Mouse (Mus musculus): Measurements from ENCODE around the gene Syne2. TPM values are rescaled to one million over a fixed set of nuclear protein-coding genes. Genes with fewer than 3 reads are reported as not detected.

The Syne2 gene
- total and polyA plus RNA-seq, 3 experiments: 3.9 to 7.5 (median 4.9) TPM

DNA sequence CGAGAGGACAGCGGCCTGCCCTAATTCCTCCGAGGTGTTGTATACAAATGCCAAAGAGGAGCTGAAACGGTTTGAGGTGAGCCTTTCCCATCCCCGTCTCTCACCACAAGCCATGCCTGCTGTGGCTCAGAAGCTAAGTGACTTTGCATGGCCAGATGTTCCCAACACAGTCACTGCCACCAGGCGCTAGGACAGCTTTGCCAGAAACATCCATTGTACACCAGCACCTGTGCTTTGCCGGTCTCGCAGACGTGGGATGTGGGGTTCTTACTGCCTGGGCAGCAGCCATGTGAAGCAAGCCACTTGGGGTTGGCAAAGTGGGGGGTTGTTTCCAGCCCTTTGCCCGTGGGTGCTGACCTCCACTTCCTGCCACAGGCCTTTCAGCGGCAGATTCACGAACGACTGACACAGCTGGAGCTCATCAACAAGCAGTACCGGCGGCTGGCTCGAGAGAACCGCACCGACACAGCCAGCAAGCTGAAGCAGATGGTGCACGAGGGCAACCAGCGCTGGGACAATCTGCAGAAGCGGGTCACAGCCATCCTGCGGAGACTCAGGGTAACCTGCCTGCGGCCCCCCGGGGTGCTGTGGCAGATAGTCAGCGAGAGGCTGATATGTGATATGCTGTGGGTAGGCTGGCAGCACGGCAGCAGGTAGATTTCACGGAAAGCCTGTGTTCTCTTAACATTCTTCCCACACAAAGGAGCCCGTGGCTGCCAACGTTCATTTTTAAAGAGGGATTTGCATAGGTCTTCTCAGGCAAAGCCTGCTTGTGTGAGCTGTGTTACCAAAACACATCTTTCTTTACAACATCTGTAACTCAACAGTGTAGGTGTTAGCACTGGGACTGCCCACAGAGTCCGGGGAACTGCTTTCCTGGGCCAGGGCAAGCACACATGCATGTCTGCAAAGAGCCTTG lies 277.4 kb downstream of the Syne2 start:
- no peaks in the 10 kb centered on the region for H3K27me3 ChIP-seq (replicated peaks)
- H3K4me2 ChIP-seq (ENCODE audit: insufficient read depth, low read depth, poor library complexity, severe bottlenecking): no peak overlapping the region
- H3K36me3 ChIP-seq (replicated peaks in 1 of 2; ENCODE audit: control insufficient read depth in 1 of 2, insufficient read depth in 1 of 2, low read length in 1 of 2): peaks cover 0 to 64% of the 10 kb centered on the region in 2 experiments
- no peak overlapping the region for H3K27ac ChIP-seq (ENCODE audit: insufficient read depth, low read depth)
- H3K4me3 ChIP-seq (replicated peaks in 1 of 3; ENCODE audit: low read depth in 2 of 3, low read length in 2 of 3, poor library complexity in 1 of 3): no peak overlapping the region
- dilution Hi-C loops (cut with MboI; ENCODE audit: extremely low pct_ligation_motif_present, extremely low pct_unique_long_range_greater_than_20kb, low sequenced_read_pairs): no loop called here
- H3K79me2 ChIP-seq (replicated peaks; ENCODE audit: control insufficient read depth, extremely low read depth, insufficient read depth, poor library complexity, severe bottlenecking): no peaks in the 10 kb centered on the region
- no peak overlapping the region for H3K9ac ChIP-seq (ENCODE audit: insufficient read depth, low read depth)
- in situ Hi-C loops (cut with MboI; ENCODE audit: low pct_ligation_motif_present, low pct_unique_long_range_greater_than_20kb, low sequenced_read_pairs): no loop called here
- peaks cover 0 to 7% of the 10 kb centered on the region in 2 experiments; a peak in 2 of 4 replicates for H3K4me1 ChIP-seq (ENCODE audit: control insufficient read depth in 1 of 2, insufficient read depth in 2 of 2)
- no peak for TF ChIP-seq EP300 (IDR thresholded peaks at IDR 0.05; ENCODE audit: low read length)
- no peak for TF ChIP-seq JUN (IDR thresholded peaks at IDR 0.05; ENCODE audit: insufficient read depth, low read depth, low read length)
- TF ChIP-seq POLR2AphosphoS2 (IDR thresholded peaks at IDR 0.05; ENCODE audit: low read depth, low read length): no peak
- no peak for TF ChIP-seq ZMIZ1 (IDR thresholded peaks at IDR 0.05; ENCODE audit: low read depth, low read length)
- TF ChIP-seq KAT2A (IDR thresholded peaks at IDR 0.05; ENCODE audit: insufficient replicate concordance, low read length): no peak
- no peak for TF ChIP-seq TCF12 (IDR thresholded peaks at IDR 0.05; ENCODE audit: low read depth, low read length)
- TF ChIP-seq E2F4 (IDR thresholded peaks at IDR 0.05; ENCODE audit: insufficient replicate concordance, low read depth, low read length): no peak
- TF ChIP-seq MEF2A (IDR thresholded peaks at IDR 0.05; ENCODE audit: borderline replicate concordance, low read depth, low read length): no peak
- no peak for TF ChIP-seq CHD1 (IDR thresholded peaks at IDR 0.05; ENCODE audit: low read depth, low read length)
- TF ChIP-seq IRF4 (IDR thresholded peaks at IDR 0.05; ENCODE audit: low read depth, low read length): no peak
- TF ChIP-seq RCOR1 (conservative IDR thresholded peaks at IDR 0.05; ENCODE audit: low read depth, low read length): no peak
- TF ChIP-seq ZKSCAN1 (IDR thresholded peaks at IDR 0.05; ENCODE audit: borderline replicate concordance, low read depth, low read length): no peak
- no peak for TF ChIP-seq CTCF (conservative IDR thresholded peaks at IDR 0.05 in 1 of 2, IDR thresholded peaks at IDR 0.05 in 1 of 2; ENCODE audit: low read depth in 2 of 2, low read length in 2 of 2)
- TF ChIP-seq CHD2 (IDR thresholded peaks at IDR 0.05; ENCODE audit: low read length): no peak
- TF ChIP-seq MAZ (IDR thresholded peaks at IDR 0.05; ENCODE audit: low read depth, low read length): no peak
- no peak for TF ChIP-seq USF1 (IDR thresholded peaks at IDR 0.05; ENCODE audit: low read depth, low read length)
- TF ChIP-seq MAFK (IDR thresholded peaks at IDR 0.05; ENCODE audit: insufficient replicate concordance, low read length): no peak
- TF ChIP-seq UBTF (IDR thresholded peaks at IDR 0.05; ENCODE audit: low read depth, low read length): no peak
- no peak for TF ChIP-seq JUND (conservative IDR thresholded peaks at IDR 0.05; ENCODE audit: low read depth, low read length)
- DNase-seq (ENCODE audit: extremely low read depth): no peak
- H3K9me3 ChIP-seq (replicated peaks; ENCODE audit: low read length): no peaks in the 10 kb centered on the region

GRCm38 (mm10) chr12:76102621-76103020 lies 284.7 kb downstream of the Syne2 start:
- dilution Hi-C loops (cut with MboI; ENCODE audit: extremely low pct_ligation_motif_present, extremely low pct_unique_long_range_greater_than_20kb, low sequenced_read_pairs) (no loop called here), in situ Hi-C loops (cut with MboI; ENCODE audit: low pct_ligation_motif_present, low pct_unique_long_range_greater_than_20kb, low sequenced_read_pairs) (no loop called here)
- Histone ChIP-seq H3K9ac (ENCODE audit: insufficient read depth, low read depth) (no peak overlapping the region), H3K4me1 (ENCODE audit: control insufficient read depth in 1 of 2, insufficient read depth in 2 of 2) (0 out of 4 replicates have a peak, but pooled peaks cover 0 to 3% of the 10 kb centered on the region in 2 experiments), H3K4me3 (replicated peaks in 1 of 3; ENCODE audit: low read depth in 2 of 3, low read length in 2 of 3, poor library complexity in 1 of 3) (no peak overlapping the region), H3K9me3 (replicated peaks; ENCODE audit: low read length) (no peaks in the 10 kb centered on the region), H3K36me3 (replicated peaks in 1 of 2; ENCODE audit: control insufficient read depth in 1 of 2, insufficient read depth in 1 of 2, low read length in 1 of 2) (peaks cover 0 to 84% of the 10 kb centered on the region in 2 experiments), H3K27me3 (replicated peaks) (no peaks in the 10 kb centered on the region), H3K27ac (ENCODE audit: insufficient read depth, low read depth) (no peak overlapping the region), H3K4me2 (ENCODE audit: insufficient read depth, low read depth, poor library complexity, severe bottlenecking) (no peak overlapping the region), H3K79me2 (replicated peaks; ENCODE audit: control insufficient read depth, extremely low read depth, insufficient read depth, poor library complexity, severe bottlenecking) (no peaks in the 10 kb centered on the region)
- no peak for TF ChIP-seq MAZ (IDR thresholded peaks at IDR 0.05; ENCODE audit: low read depth, low read length)
- TF ChIP-seq JUN (IDR thresholded peaks at IDR 0.05; ENCODE audit: insufficient read depth, low read depth, low read length): no peak
- TF ChIP-seq UBTF (IDR thresholded peaks at IDR 0.05; ENCODE audit: low read depth, low read length): no peak
- no peak for TF ChIP-seq SIN3A (IDR thresholded peaks at IDR 0.05; ENCODE audit: low read length)
- TF ChIP-seq MXI1 (IDR thresholded peaks at IDR 0.05; ENCODE audit: low read depth, low read length): no peak
- TF ChIP-seq JUND (conservative IDR thresholded peaks at IDR 0.05; ENCODE audit: low read depth, low read length): no peak
- no peak for TF ChIP-seq IRF4 (IDR thresholded peaks at IDR 0.05; ENCODE audit: low read depth, low read length)
- no peak for TF ChIP-seq GABPA (IDR thresholded peaks at IDR 0.05; ENCODE audit: insufficient replicate concordance, low read depth, low read length)
- no peak for DNase-seq (ENCODE audit: extremely low read depth)

Measured in CH12.LX (cell line).